Mouse (Mus musculus): ENCODE data around the gene Acd. TPM values are rescaled to one million over a fixed set of nuclear protein-coding genes. Genes with fewer than 3 reads are reported as not detected.

The Acd gene
- polyA plus RNA-seq, 1 experiment from 2014 or later = 74.1 TPM

- no peak overlapping the region for H3K4me2 ChIP-seq (replicated peaks; ENCODE audit: low read depth, low read length)
- WGBS = 90% methylated on average over 17 of the region's 17 CpGs
- no peak overlapping the region for H3K27ac ChIP-seq (ENCODE audit: low read depth, low read length)
- no peak for ATAC-seq (ENCODE audit: low FRiP score)
- H3K36me3 ChIP-seq (ENCODE audit: control insufficient read depth, insufficient read depth, low read length) = 0 out of 2 replicates have a peak, but pooled peaks cover 2% of the 10 kb centered on the region
- no peak for DNase-seq (ENCODE audit: low spot score)
- no peaks in the 10 kb centered on the region for H3K9me3 ChIP-seq (ENCODE audit: control insufficient read depth, low read length)
- H3K9ac ChIP-seq (ENCODE audit: low read depth, low read length) = no peak overlapping the region
- no peaks in the 10 kb centered on the region for H3K27me3 ChIP-seq (ENCODE audit: control insufficient read depth, insufficient read depth, low read length)
- no peak overlapping the region for H3K4me3 ChIP-seq (ENCODE audit: low read depth, low read length)
- peaks cover 4% of the 10 kb centered on the region for H3K4me1 ChIP-seq (replicated peaks; ENCODE audit: control insufficient read depth, insufficient read depth, low read length)
Observed at GRCm38 (mm10) chr8:105697196-105697780, 3.6 kb downstream of the Acd start.

- no peak for DNase-seq (ENCODE audit: low spot score)
- H3K4me1 ChIP-seq (replicated peaks; ENCODE audit: control insufficient read depth, insufficient read depth, low read length) = peaks cover 4% of the 10 kb centered on the region
- 0 out of 2 replicates have a peak, but pooled peaks cover 2% of the 10 kb centered on the region for H3K36me3 ChIP-seq (ENCODE audit: control insufficient read depth, insufficient read depth, low read length)
- no peaks in the 10 kb centered on the region for H3K27me3 ChIP-seq (ENCODE audit: control insufficient read depth, insufficient read depth, low read length)
- ATAC-seq (ENCODE audit: low FRiP score) = no peak
- peak overlapping the region; percentile 43 for H3K4me3 ChIP-seq (ENCODE audit: low read depth, low read length)
- no peak overlapping the region for H3K27ac ChIP-seq (ENCODE audit: low read depth, low read length)
- no peaks in the 10 kb centered on the region for H3K9me3 ChIP-seq (ENCODE audit: control insufficient read depth, low read length)
- 82% methylated on average over 30 of the region's 30 CpGs for WGBS
- peak overlapping the region; percentile 86 for H3K4me2 ChIP-seq (replicated peaks; ENCODE audit: low read depth, low read length)
- H3K9ac ChIP-seq (ENCODE audit: low read depth, low read length) = no peak overlapping the region; the same call in 1 of the 2 replicates
Observed at GRCm38 (mm10) chr8:105695080-105695780, 5.7 kb downstream of the Acd start.

- Histone ChIP-seq H3K9me3 (ENCODE audit: control insufficient read depth, low read length) (no peaks in the 10 kb centered on the region), H3K4me1 (replicated peaks; ENCODE audit: control insufficient read depth, insufficient read depth, low read length) (peaks cover 4% of the 10 kb centered on the region), H3K4me3 (ENCODE audit: low read depth, low read length) (peak overlapping the region; percentile 43), H3K27ac (ENCODE audit: low read depth, low read length) (peak overlapping the region; percentile 70), H3K36me3 (ENCODE audit: control insufficient read depth, insufficient read depth, low read length) (0 out of 2 replicates have a peak, but pooled peaks cover 2% of the 10 kb centered on the region), H3K27me3 (ENCODE audit: control insufficient read depth, insufficient read depth, low read length) (no peaks in the 10 kb centered on the region), H3K4me2 (replicated peaks; ENCODE audit: low read depth, low read length) (peak overlapping the region; percentile 86), H3K9ac (ENCODE audit: low read depth, low read length) (peak overlapping the region; percentile 64)
- peak; percentile 60 for ATAC-seq (ENCODE audit: low FRiP score)
- 12% methylated on average over 24 of the region's 40 CpGs for WGBS
- DNase-seq (ENCODE audit: low spot score) = peak; percentile 57
Observed at GRCm38 (mm10) chr8:105694051-105694799, 6.7 kb downstream of the Acd start.

- Histone ChIP-seq H3K4me3 (ENCODE audit: low read depth, low read length) (peak overlapping the region; percentile 43), H3K27me3 (ENCODE audit: control insufficient read depth, insufficient read depth, low read length) (no peaks in the 10 kb centered on the region), H3K9me3 (ENCODE audit: control insufficient read depth, low read length) (no peaks in the 10 kb centered on the region), H3K4me1 (replicated peaks; ENCODE audit: control insufficient read depth, insufficient read depth, low read length) (peaks cover 4% of the 10 kb centered on the region), H3K27ac (ENCODE audit: low read depth, low read length) (peak overlapping the region; percentile 70), H3K4me2 (replicated peaks; ENCODE audit: low read depth, low read length) (peak overlapping the region; percentile 86), H3K9ac (ENCODE audit: low read depth, low read length) (peak overlapping the region; percentile 64), H3K36me3 (ENCODE audit: control insufficient read depth, insufficient read depth, low read length) (0 out of 2 replicates have a peak, but pooled peaks cover 2% of the 10 kb centered on the region)
- DNase-seq (ENCODE audit: low spot score) (peak; percentile 84), ATAC-seq (ENCODE audit: low FRiP score) (peak; percentile 62)
- 17% methylated on average over 6 of the region's 30 CpGs for WGBS
Observed at GRCm38 (mm10) chr8:105693648-105694047, 7.3 kb downstream of the Acd start.

GRCm38 (mm10) chr8:105692449-105693182, 8.3 kb downstream of the Acd start:
- H3K4me2 ChIP-seq (replicated peaks; ENCODE audit: low read depth, low read length) = no peak overlapping the region
- 93% methylated on average over 11 of the region's 11 CpGs for WGBS
- H3K36me3 ChIP-seq (ENCODE audit: control insufficient read depth, insufficient read depth, low read length) = 0 out of 2 replicates have a peak, but pooled peaks cover 2% of the 10 kb centered on the region
- ATAC-seq (ENCODE audit: low FRiP score) (no peak), DNase-seq (ENCODE audit: low spot score) (no peak)
- H3K9ac ChIP-seq (ENCODE audit: low read depth, low read length) = no peak overlapping the region
- H3K9me3 ChIP-seq (ENCODE audit: control insufficient read depth, low read length) = no peaks in the 10 kb centered on the region
- H3K4me1 ChIP-seq (replicated peaks; ENCODE audit: control insufficient read depth, insufficient read depth, low read length) = peaks cover 4% of the 10 kb centered on the region
- no peaks in the 10 kb centered on the region for H3K27me3 ChIP-seq (ENCODE audit: control insufficient read depth, insufficient read depth, low read length)
- no peak overlapping the region for H3K4me3 ChIP-seq (ENCODE audit: low read depth, low read length)
- H3K27ac ChIP-seq (ENCODE audit: low read depth, low read length) = no peak overlapping the region

GRCm38 (mm10) chr8:105690978-105691377, 9.9 kb downstream of the Acd start:
- Histone ChIP-seq H3K27ac (ENCODE audit: low read depth, low read length) (no peak overlapping the region), H3K4me3 (ENCODE audit: low read depth, low read length) (no peak overlapping the region), H3K27me3 (ENCODE audit: control insufficient read depth, insufficient read depth, low read length) (no peaks in the 10 kb centered on the region), H3K9me3 (ENCODE audit: control insufficient read depth, low read length) (no peaks in the 10 kb centered on the region), H3K4me1 (replicated peaks; ENCODE audit: control insufficient read depth, insufficient read depth, low read length) (peaks cover 4% of the 10 kb centered on the region), H3K9ac (ENCODE audit: low read depth, low read length) (no peak overlapping the region), H3K4me2 (replicated peaks; ENCODE audit: low read depth, low read length) (no peak overlapping the region), H3K36me3 (ENCODE audit: control insufficient read depth, insufficient read depth, low read length) (no peaks in the 10 kb centered on the region)
- 91% methylated on average over 14 of the region's 14 CpGs for WGBS
- DNase-seq (ENCODE audit: low spot score) (no peak), ATAC-seq (ENCODE audit: low FRiP score) (no peak)

- H3K9ac ChIP-seq (ENCODE audit: low read depth, low read length) = no peak overlapping the region
- H3K4me1 ChIP-seq (replicated peaks; ENCODE audit: control insufficient read depth, insufficient read depth, low read length) = no peaks in the 10 kb centered on the region; the same call in 1 of the 2 replicates
- H3K36me3 ChIP-seq (ENCODE audit: control insufficient read depth, insufficient read depth, low read length) = no peaks in the 10 kb centered on the region
- no peak overlapping the region for H3K4me3 ChIP-seq (ENCODE audit: low read depth, low read length)
- H3K27me3 ChIP-seq (ENCODE audit: control insufficient read depth, insufficient read depth, low read length) = no peaks in the 10 kb centered on the region
- H3K9me3 ChIP-seq (ENCODE audit: control insufficient read depth, low read length) = no peaks in the 10 kb centered on the region
- DNase-seq (ENCODE audit: low spot score) (no peak), ATAC-seq (ENCODE audit: low FRiP score) (no peak)
- WGBS = 88% methylated on average over 9 of the region's 9 CpGs
- H3K4me2 ChIP-seq (replicated peaks; ENCODE audit: low read depth, low read length) = no peak overlapping the region
- H3K27ac ChIP-seq (ENCODE audit: low read depth, low read length) = no peak overlapping the region
Observed at GRCm38 (mm10) chr8:105689983-105690360, 10.9 kb downstream of the Acd start.

- WGBS = 57% methylated on average over 35 of the region's 35 CpGs
- ATAC-seq (ENCODE audit: low FRiP score) (no peak), DNase-seq (ENCODE audit: low spot score) (no peak)
- no peaks in the 10 kb centered on the region for H3K9me3 ChIP-seq (ENCODE audit: control insufficient read depth, low read length)
- no peak overlapping the region for H3K4me2 ChIP-seq (replicated peaks; ENCODE audit: low read depth, low read length)
- no peak overlapping the region for H3K9ac ChIP-seq (ENCODE audit: low read depth, low read length)
- H3K27me3 ChIP-seq (ENCODE audit: control insufficient read depth, insufficient read depth, low read length) = no peaks in the 10 kb centered on the region
- no peaks in the 10 kb centered on the region for H3K36me3 ChIP-seq (ENCODE audit: control insufficient read depth, insufficient read depth, low read length)
- H3K27ac ChIP-seq (ENCODE audit: low read depth, low read length) = no peak overlapping the region
- H3K4me1 ChIP-seq (replicated peaks; ENCODE audit: control insufficient read depth, insufficient read depth, low read length) = no peaks in the 10 kb centered on the region
- no peak overlapping the region for H3K4me3 ChIP-seq (ENCODE audit: low read depth, low read length)
Observed at GRCm38 (mm10) chr8:105689256-105689982, 11.5 kb downstream of the Acd start.
